Mouse (Mus musculus) cerebellum, adult 2 months (tissue): ENCODE measurements around the gene Spata32.

ENCODE experiments used
- CTCF ChIP-seq: fragments of 200-500 bp; IDR thresholded peaks from 2 replicates; pipeline ENCODE4 v1.5.1; 2011; ENCODE audit warnings: low read depth, mild to moderate bottlenecking, control low read depth, low read length, moderate library complexity, borderline replicate concordance; ENCODE audit not compliant: insufficient read depth
- POLR2A ChIP-seq: fragments of 200-500 bp; IDR thresholded peaks from 2 replicates; pipeline ENCODE4 v1.6.1; 2011; ENCODE audit warnings: low read length, control low read depth, borderline replicate concordance; ENCODE audit not compliant: insufficient read depth

- no peak for TF ChIP-seq CTCF
- no peak for TF ChIP-seq POLR2A
Observed at GRCm38 (mm10) chr11:103219995-103220394, 1.8 kb upstream of the Spata32 start.
